Comparison of ENCODE assay signal across 8 mouse cellular contexts in the genomic region with DNA sequence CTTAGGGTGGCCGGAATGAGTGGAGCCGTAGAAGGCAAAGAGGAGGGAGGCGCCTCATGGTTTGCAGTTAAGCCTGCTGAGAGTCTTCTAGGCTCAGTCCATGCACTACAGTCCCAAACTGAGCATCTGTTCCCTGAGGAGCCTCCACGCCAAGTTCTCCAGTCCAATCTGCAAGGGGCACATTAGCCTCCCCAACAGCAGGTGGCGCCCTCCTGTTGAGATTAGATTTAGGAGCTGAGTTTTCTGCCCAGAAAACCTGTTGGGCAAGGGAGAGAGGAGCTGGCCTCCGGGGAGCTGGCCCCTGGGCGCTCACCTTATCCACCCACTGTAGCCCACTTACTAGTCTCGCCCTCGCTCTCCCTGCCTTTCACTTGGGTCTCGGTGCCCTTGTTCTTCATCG.
DNase-seq lines count a peak whose midpoint lies in the region; TF ChIP-seq lines count a peak whose summit lies in the region.
"Had no signal": no experiment of that assay in that cellular context is flagged by ENCODE, and none has a peak within 500 bp of the region (broad histone marks: within the 10 kb centered on the region; RNA-seq: fewer than 3 reads in every experiment).

No protein-coding gene starts in this region.

- no peak overlapping the region for H3K27ac ChIP-seq in ES-E14 (ENCODE audit: insufficient read depth, low read depth, low read length, poor library complexity, severe bottlenecking)
- H3K27ac ChIP-seq: neural tube, embryonic 13.5 days had no signal

- H3K36me3 ChIP-seq in C2C12 (ENCODE audit: control insufficient read depth, insufficient read depth) (no peaks in the 10 kb centered on the region), ES-E14 (ENCODE audit: control insufficient read depth, insufficient read depth, low read length, poor library complexity, severe bottlenecking) (no peaks in the 10 kb centered on the region)
- H3K36me3 ChIP-seq: neural tube, embryonic 13.5 days had no signal

- H3K9ac ChIP-seq in ES-E14 (ENCODE audit: insufficient read depth, low read depth, low read length, poor library complexity, severe bottlenecking): no peak overlapping the region; the same call in 1 of the 2 replicates
- H3K9ac ChIP-seq: neural tube, embryonic 13.5 days had no signal

- no peak overlapping the region for H3K4me3 ChIP-seq in C2C12 (ENCODE audit: insufficient read depth, poor library complexity, severe bottlenecking)
- H3K4me3 ChIP-seq in ES-E14 (ENCODE audit: insufficient read depth in 1 of 2, low read depth in 1 of 2, low read length in 2 of 2, poor library complexity in 1 of 2, severe bottlenecking in 1 of 2): no peak overlapping the region
- H3K4me3 ChIP-seq: neural tube, embryonic 13.5 days had no signal

- no peak overlapping the region for H3ac ChIP-seq in C2C12 (ENCODE audit: control insufficient read depth, insufficient read length, low read depth)

- peak; percentile 70 for DNase-seq in ES-E14 (ENCODE audit: low read depth, low spot score)
- DNase-seq in embryo, embryonic 10.5 days (ENCODE audit: low spot score): peak; percentile 57
- DNase-seq in kidney, adult 18-20 months: peak; percentile 77
- DNase-seq in left cerebral cortex, postnatal 4 days: peak; percentile 62
- DNase-seq in retina, embryonic 14.5 days (ENCODE audit: low spot score): peak; percentile 62
- DNase-seq in thymus, postnatal 14 days: peak; percentile 84

- peaks cover 2 to 9% of the 10 kb centered on the region in 2 experiments; a peak in 1 of 4 replicates for H3K4me1 ChIP-seq in ES-E14 (ENCODE audit: control insufficient read depth in 2 of 2, insufficient read depth in 2 of 2, low read length in 2 of 2, poor library complexity in 1 of 2)
- H3K4me1 ChIP-seq: neural tube, embryonic 13.5 days had no signal

- in situ Hi-C loops in ES-E14 (cut with MboI; ENCODE audit: low sequenced_read_pairs in 2 of 2, unreplicated experiment in 2 of 2): no loop called here

- H3K79me3 ChIP-seq in C2C12 (ENCODE audit: low read depth): no peaks in the 10 kb centered on the region

- H3K9me3 ChIP-seq in ES-E14 (ENCODE audit: control insufficient read depth, insufficient read depth, low read depth, low read length): no peaks in the 10 kb centered on the region
- H3K9me3 ChIP-seq: neural tube, embryonic 13.5 days had no signal

- peaks cover 7% of the 10 kb centered on the region for H3K79me2 ChIP-seq in C2C12 (ENCODE audit: control insufficient read depth, insufficient read depth)

- intact Hi-C loops in left cerebral cortex, postnatal 4 days (cut with DNase I): no loop called here

- H3K27me3 ChIP-seq in C2C12 (ENCODE audit: control insufficient read depth, insufficient read depth, insufficient read length): no peaks in the 10 kb centered on the region
- H3K27me3 ChIP-seq: neural tube, embryonic 13.5 days had no signal

- TF ChIP-seq CTCF in C2C12 (IDR thresholded peaks at IDR 0.05; ENCODE audit: control insufficient read depth, insufficient read depth, insufficient read length): peak; percentile 37

TF ChIP-seq in C2C12, 6 proteins besides CTCF, POLR2A, EP300 and RAD21:
- no peak for TF ChIP-seq FOSL1 (IDR thresholded peaks at IDR 0.05; ENCODE audit: insufficient read depth, low read length, poor library complexity, severe bottlenecking)
- no peak for TF ChIP-seq USF1 (IDR thresholded peaks at IDR 0.05; ENCODE audit: low read depth)
- no peak for TF ChIP-seq CEBPB (IDR thresholded peaks at IDR 0.05; ENCODE audit: low read depth)
- TF ChIP-seq MAX (IDR thresholded peaks at IDR 0.05): no peak
- TF ChIP-seq MYOG (IDR thresholded peaks at IDR 0.05; ENCODE audit: control insufficient read depth, extremely low read depth, insufficient read length): no peak
- no peak for TF ChIP-seq MYOD1 (IDR thresholded peaks at IDR 0.05; ENCODE audit: control insufficient read depth, insufficient read length, low read depth)

TF ChIP-seq in ES-E14, 5 proteins besides CTCF, POLR2A, EP300 and RAD21:
- TF ChIP-seq HCFC1 (IDR thresholded peaks at IDR 0.05; ENCODE audit: borderline replicate concordance, insufficient read depth, low read length) (no peak), ZC3H11A (IDR thresholded peaks at IDR 0.05; ENCODE audit: borderline replicate concordance, low read depth, low read length) (peak; percentile 31; the same call in 1 of the 2 replicates)
TF ChIP-seq in ES-E14: peak in this region for 1.
